Mouse (Mus musculus) testis, adult 2 months (tissue): Measurements from ENCODE around the gene Zc2hc1b.

Experiments
- CTCF ChIP-seq: fragments of 200-500 bp; IDR thresholded peaks from 2 replicates; pipeline ENCODE4 v1.5.1; 2012; ENCODE audit warnings: low read depth, mild to moderate bottlenecking, inconsistent platforms, low read length, moderate library complexity; ENCODE audit not compliant: control insufficient read depth, insufficient read depth, insufficient replicate concordance
- POLR2A ChIP-seq: fragments of 200-500 bp; IDR thresholded peaks from 2 replicates; pipeline ENCODE4 v1.6.1; 2012; ENCODE audit warnings: low read depth, mild to moderate bottlenecking, inconsistent platforms, low read length, moderate library complexity; ENCODE audit not compliant: control insufficient read depth

DNA sequence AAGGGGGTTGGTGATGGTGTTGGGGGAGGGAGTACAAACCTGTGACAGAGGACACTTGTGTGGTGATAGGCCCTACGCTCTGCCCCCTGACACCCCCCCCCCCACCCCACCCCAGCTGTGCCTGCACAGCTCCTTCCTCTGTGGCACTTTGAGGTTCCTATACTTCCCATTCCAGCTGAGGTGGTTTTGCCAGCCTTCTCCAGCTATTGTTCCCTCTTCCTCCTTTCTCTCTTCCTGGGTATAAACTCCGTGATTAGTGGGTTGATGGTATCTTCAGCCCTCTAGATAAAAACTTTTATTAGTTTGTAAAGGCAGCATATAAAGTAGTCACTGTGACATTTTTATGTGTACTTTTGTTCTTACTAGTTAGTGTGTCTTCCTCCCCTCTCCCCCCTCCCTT lies 58.5 kb downstream of the Zc2hc1b start:
- TF ChIP-seq POLR2A (no peak), CTCF (no peak)
